Mouse (Mus musculus) limb, embryonic 14.5 days (tissue): ENCODE results near the gene Plcb4. TPM values are rescaled to one million over a fixed set of nuclear protein-coding genes. Genes with fewer than 3 reads are reported as not detected.

Experiments used
- ATAC-seq: fragments of 200-750 bp; cut with Nextera tagmentation; 2 replicates; pipeline ENCODE4 v1.8.0; 2017; ENCODE audit warnings: low read depth, moderate number of reproducible peaks, moderate TSS enrichment; ENCODE audit not compliant: low FRiP score
- DNase-seq: peaks from one replicate; pipeline ENCODE4 v3.0.0-alpha.2; 2015; ENCODE audit warnings: low spot score
- H3K27ac ChIP-seq: fragments of 300-500 bp; sonication (generic); replicated peaks from 2 replicates; pipeline ENCODE4 v1.5.1; 2014; ENCODE audit warnings: low read depth, mild to moderate bottlenecking, low read length, moderate library complexity, mixed read lengths
- H3K27me3 ChIP-seq: fragments of 300-500 bp; sonication (generic); 2 replicates; pipeline ENCODE4 v1.6.1; 2014; ENCODE audit warnings: low read length, mixed read lengths; ENCODE audit not compliant: control insufficient read depth, insufficient read depth
- H3K36me3 ChIP-seq: fragments of 300-500 bp; sonication (generic); 2 replicates; pipeline ENCODE4 v1.6.1; 2014; ENCODE audit warnings: mild to moderate bottlenecking, low read length, moderate library complexity, mixed read lengths; ENCODE audit not compliant: control insufficient read depth, insufficient read depth
- H3K4me1 ChIP-seq: fragments of 300-500 bp; sonication (generic); 2 replicates; pipeline ENCODE4 v1.6.1; 2014; ENCODE audit warnings: antibody characterized with exemption, low read length, mixed read lengths; ENCODE audit not compliant: control insufficient read depth, insufficient read depth
- H3K4me2 ChIP-seq: fragments of 300-500 bp; sonication (generic); replicated peaks from 2 replicates; pipeline ENCODE4 v1.6.1; 2014; ENCODE audit warnings: low read depth, mild to moderate bottlenecking, low read length, moderate library complexity; ENCODE audit not compliant: severe bottlenecking
- H3K4me3 ChIP-seq: fragments of 300-500 bp; sonication (generic); replicated peaks from 2 replicates; pipeline ENCODE4 v1.5.1; 2014; ENCODE audit warnings: low read length
- H3K9ac ChIP-seq: fragments of 300-500 bp; sonication (generic); 2 replicates; pipeline ENCODE4 v1.6.1; 2014; ENCODE audit warnings: mild to moderate bottlenecking, low read depth, low read length, moderate library complexity; ENCODE audit not compliant: severe bottlenecking
- H3K9me3 ChIP-seq: fragments of 300-500 bp; sonication (generic); 2 replicates; pipeline ENCODE4 v1.6.1; 2016; ENCODE audit warnings: low read length; ENCODE audit not compliant: control insufficient read depth
- POLR2A ChIP-seq: fragments of 200-500 bp; IDR thresholded peaks from 2 replicates; pipeline ENCODE4 v1.8.0; 2012; ENCODE audit warnings: inconsistent platforms, mild to moderate bottlenecking, moderate library complexity, borderline replicate concordance; ENCODE audit not compliant: insufficient read depth, insufficient read length; ENCODE audit errors: extremely low read depth
- WGBS: fragments of 180-500 bp; shearing (Covaris S2); extraction: QIAGEN DNeasy Blood & Tissue Kit; methylation state at CpG from one replicate; pipeline ENCODE4 v1.1.7; 2014; 5-methylcytosine and 5-hydroxymethylcytosine counted together
- polyA plus RNA-seq, 2 experiments: library from polyadenylated mRNA; depleted of rRNA in 1 of 2; stranded (reverse) in 1 of 2; unstranded in 1 of 2; fragments of >200 nt; fragmentation: Nextera tagmentation in 1 of 2; extraction: Ambion mirVana in 1 of 2; gene quantifications; 2 replicates each; pipeline versions ENCODE4 v1.2.1 to v1.2.3; 2012 to 2014

The Plcb4 gene
- polyA plus RNA-seq, 2 experiments: 13.1 to 23.1 TPM

DNA sequence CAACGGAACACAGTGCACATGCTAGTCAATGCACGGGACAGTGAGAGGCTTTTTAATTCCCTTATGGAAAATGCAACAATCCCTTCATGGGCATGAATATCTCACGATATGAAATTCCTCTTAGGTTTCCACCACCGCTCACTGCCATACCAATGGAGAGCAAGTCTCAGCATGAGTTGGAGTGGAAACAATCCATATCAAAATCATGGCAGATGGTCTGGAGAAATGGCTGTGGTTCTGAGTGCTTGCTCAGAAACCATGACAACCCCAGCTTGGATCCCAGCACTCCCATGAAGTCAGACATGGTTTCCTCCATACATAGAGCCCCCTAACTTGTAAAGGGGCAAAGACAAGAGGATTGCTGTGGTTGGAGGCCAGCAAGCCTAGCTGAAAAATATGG is 389.7 kb downstream of the Plcb4 start:
- Histone ChIP-seq H3K36me3 (no peaks in the 10 kb centered on the region), H3K9me3 (no peaks in the 10 kb centered on the region), H3K4me1 (peaks cover 8% of the 10 kb centered on the region), H3K27ac (no peak overlapping the region), H3K27me3 (peaks cover 11% of the 10 kb centered on the region; the same call in 1 of the 2 replicates), H3K9ac (no peak overlapping the region), H3K4me3 (no peak overlapping the region), H3K4me2 (no peak overlapping the region)
- no peak for ATAC-seq
- TF ChIP-seq POLR2A: no peak
- 86% methylated on average over 4 of the region's 4 CpGs for WGBS
- no peak for DNase-seq

DNA sequence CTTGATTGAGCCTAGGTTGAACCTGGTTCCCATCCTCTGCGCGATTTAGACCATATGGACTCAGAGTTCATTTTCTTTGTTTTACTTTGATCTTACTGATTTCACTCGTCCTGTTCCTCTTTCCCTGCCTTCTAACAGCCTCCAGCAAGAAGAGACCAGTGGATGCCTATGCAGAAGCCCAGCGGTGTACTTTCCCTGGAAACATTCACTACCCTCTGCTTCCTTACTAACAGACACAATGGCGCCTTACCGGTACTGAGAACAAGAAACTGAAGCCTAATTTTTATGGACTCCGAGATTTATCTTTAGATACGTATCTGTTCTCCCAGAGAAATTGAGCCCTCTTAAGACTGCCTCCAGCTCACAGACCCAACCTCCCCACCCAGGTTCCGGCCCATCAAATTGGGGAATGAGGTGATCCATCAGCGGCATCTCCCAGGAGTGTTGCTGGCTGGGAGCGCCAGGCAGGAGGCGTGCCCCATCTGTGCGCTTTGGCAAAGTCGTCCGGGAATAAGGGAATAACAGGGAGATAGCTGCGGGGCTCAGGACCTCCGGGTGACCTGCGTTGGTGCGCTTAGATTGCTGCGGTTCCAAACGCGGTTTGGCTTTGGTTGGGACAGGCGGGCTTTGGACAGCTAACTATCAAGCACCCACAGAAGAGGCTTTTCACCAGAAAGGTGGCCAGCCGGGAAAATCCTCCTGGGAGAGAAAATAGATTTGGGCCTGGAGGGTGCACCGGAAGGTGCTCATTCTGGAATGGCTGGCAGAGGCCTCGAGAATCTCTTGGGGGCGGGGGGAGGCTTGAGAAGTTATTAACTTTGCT is 392.2 kb downstream of the Plcb4 start:
- 0 out of 2 replicates have a peak overlapping the region, but pooled peaks have one; percentile 34 for H3K9ac ChIP-seq
- no peak for ATAC-seq
- no peak for TF ChIP-seq POLR2A

DNA sequence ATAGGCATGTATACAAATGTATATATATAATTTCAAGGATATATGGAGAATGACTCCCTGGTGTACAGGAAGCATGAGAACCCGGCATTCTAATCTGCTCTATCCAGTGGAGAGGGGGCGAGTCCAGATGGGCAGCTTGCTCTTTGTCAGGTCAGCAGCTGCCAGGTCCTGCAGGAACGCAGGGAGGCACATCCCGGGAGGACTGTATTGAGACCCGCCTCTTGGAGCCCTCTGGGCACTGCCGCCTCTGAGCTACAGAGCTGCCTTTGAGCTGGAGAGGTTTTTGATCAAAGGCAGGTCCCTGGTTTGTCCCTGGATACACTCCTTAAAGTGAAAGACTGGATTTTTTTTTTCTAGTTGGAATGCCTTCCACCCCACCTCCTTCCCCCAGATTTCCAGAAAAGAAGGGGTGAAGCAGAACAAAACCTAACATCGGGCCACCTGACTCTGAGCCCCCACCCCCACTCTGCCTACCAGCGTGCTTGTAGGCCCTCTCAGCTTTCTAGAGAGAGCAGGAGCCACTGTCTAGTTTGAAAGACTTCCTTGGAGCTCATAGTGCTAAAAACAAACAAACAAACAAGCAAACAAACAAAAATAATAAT is 393.0 kb downstream of the Plcb4 start, which contains the start of gene Lamp5:
TSS of gene Lamp5 (plus strand) at position 552 of the 602 bp plus-strand sequence.
- 4% methylated on average over 8 of the region's 8 CpGs for WGBS
- Histone ChIP-seq H3K27ac (no peak within 1 kb of the TSS), H3K36me3 (no peaks in the 10 kb centered on the region), H3K4me3 (peak within 1 kb of the TSS; percentile 22), H3K4me2 (peak within 1 kb of the TSS; percentile 48), H3K27me3 (peaks cover 11% of the 10 kb centered on the region; the same call in 1 of the 2 replicates), H3K4me1 (peaks cover 8% of the 10 kb centered on the region), H3K9ac (0 out of 2 replicates have a peak within 1 kb of the TSS, but pooled peaks have one; percentile 34), H3K9me3 (no peaks in the 10 kb centered on the region)
- no peak for DNase-seq
- ATAC-seq: no peak
- no peak for TF ChIP-seq POLR2A

More for the DNA sequence above, 392.2 kb downstream of the Plcb4 start:
- H3K4me1 ChIP-seq: peaks cover 8% of the 10 kb centered on the region
- DNase-seq: no peak
- peak overlapping the region; percentile 48 for H3K4me2 ChIP-seq
- WGBS: 12% methylated on average over 27 of the region's 27 CpGs
- no peaks in the 10 kb centered on the region for H3K9me3 ChIP-seq
- no peak overlapping the region for H3K27ac ChIP-seq
- H3K36me3 ChIP-seq: no peaks in the 10 kb centered on the region
- peak overlapping the region; percentile 22 for H3K4me3 ChIP-seq
- H3K27me3 ChIP-seq: peaks cover 11% of the 10 kb centered on the region; the same call in 1 of the 2 replicates

DNA sequence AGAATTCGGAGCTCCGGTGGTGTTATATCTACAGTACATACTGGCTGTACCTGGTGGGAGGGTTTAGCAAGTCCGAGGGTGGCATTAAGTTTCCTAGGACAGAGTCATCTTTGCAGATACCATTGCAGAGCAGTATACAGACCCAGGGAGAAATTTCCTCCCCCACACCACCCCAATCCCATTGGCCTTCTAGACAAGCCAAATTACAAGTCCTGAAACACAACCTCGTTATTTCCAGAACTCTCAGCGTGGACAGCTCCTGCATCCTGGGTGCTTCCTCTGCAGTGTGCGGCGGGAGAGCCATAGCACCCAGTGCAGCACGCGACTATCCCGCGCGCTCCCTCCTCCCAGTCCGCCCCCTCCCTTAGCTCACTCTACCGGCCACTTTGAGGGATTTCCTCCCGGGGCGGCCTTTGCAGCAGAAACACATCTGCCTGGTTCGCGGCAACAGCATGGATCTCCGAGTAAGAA is 399.1 kb downstream of the Plcb4 start:
- Histone ChIP-seq H3K27me3 (peaks cover 31% of the 10 kb centered on the region), H3K36me3 (no peaks in the 10 kb centered on the region), H3K4me1 (peaks cover 4% of the 10 kb centered on the region; the same call in 1 of the 2 replicates), H3K9ac (no peak overlapping the region), H3K4me3 (peak overlapping the region; percentile 31; the same call in 1 of the 2 replicates), H3K4me2 (peak overlapping the region; percentile 58), H3K27ac (no peak overlapping the region), H3K9me3 (no peaks in the 10 kb centered on the region)
- 6% methylated on average over 19 of the region's 19 CpGs for WGBS
- DNase-seq (no peak), ATAC-seq (0 out of 2 replicates have a peak, but pooled peaks have one; percentile 44)
- TF ChIP-seq POLR2A: no peak

DNA sequence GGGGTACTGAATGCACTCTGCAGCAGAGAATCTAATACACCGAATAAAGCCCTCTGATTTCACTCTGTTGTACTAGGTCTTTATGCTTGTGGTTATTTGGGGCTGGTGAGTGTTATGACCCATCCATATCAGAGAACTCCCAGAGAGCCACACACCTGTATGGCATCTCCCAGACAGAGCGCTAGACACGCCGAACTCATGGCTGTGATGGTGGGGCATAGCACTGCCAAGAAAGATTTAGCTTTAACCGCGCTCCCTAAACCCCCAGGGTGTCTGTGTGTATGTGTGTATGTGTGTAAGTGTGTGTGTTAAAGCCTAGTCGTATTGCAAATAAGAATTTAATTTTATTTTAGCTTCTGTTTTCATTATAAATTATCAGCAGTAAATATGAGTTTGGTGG is 399.6 kb downstream of the Plcb4 start:
- H3K4me1 ChIP-seq: peaks cover 4% of the 10 kb centered on the region; the same call in 1 of the 2 replicates
- no peak overlapping the region for H3K27ac ChIP-seq
- H3K4me2 ChIP-seq: peak overlapping the region; percentile 58
- H3K27me3 ChIP-seq: peaks cover 31% of the 10 kb centered on the region
- H3K36me3 ChIP-seq: no peaks in the 10 kb centered on the region
- no peak overlapping the region for H3K9ac ChIP-seq
- H3K4me3 ChIP-seq: peak overlapping the region; percentile 31; the same call in 1 of the 2 replicates
- H3K9me3 ChIP-seq: no peaks in the 10 kb centered on the region
- TF ChIP-seq POLR2A: no peak
- DNase-seq (no peak), ATAC-seq (no peak)
- 8% methylated on average over 7 of the region's 7 CpGs for WGBS
